Mouse (Mus musculus): ENCODE results near the gene Myocd.

The Myocd gene

DNA sequence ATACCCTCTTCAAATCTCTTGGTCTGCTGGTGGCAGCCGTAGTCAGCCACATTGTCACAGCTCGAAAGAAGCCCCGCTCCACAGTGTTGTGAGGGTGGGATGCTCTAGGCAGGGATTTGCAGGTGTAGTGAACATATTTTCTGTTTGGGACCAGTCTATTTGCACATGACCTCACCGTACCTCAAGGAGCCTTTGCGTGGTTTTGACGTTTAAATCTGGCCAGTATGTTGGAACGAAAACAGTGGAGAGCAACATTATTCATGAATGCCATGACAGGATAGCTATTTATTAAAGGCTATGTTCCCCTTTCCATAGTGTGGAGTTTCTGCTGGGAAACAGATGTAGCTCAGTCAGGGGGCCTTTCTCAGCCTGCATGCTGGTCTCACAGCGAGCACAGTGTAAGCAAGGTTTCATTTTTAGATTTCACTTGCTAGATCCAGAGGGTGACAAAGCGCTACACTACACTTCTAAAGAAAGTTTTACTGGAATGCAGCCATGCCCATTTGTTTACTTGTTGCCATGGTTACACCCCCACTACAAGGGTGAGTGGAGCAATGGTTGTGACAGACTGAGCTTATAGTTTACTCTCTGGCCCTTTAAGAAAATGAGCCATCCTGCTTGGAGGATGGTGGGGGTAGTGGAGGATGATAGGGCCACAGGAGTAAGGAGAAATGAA, 54.7 kb downstream of the Myocd start:
- intact Hi-C loops (cut with DNase I) = no loop called here

DNA sequence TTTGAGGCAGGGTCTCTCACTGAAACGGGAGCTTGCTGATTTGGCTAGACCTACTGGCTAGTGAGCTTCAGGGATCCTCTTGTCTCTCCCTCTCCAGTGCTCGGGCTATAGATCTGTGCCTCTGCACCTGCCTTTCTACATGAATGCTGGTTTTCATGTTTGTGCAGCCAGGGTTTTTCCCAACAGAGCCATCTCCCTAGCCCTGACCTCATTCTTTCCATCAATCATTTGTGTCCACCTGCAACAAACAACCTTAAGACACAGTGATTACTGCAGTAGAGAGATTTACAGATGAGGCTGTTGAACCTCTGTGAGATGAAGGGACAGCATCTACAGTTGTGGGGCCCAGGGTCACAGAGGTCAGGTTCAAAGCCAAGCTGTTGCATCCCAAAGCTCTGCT, 56.0 kb downstream of the Myocd start:
- intact Hi-C loops (cut with DNase I) = no loop called here

DNA sequence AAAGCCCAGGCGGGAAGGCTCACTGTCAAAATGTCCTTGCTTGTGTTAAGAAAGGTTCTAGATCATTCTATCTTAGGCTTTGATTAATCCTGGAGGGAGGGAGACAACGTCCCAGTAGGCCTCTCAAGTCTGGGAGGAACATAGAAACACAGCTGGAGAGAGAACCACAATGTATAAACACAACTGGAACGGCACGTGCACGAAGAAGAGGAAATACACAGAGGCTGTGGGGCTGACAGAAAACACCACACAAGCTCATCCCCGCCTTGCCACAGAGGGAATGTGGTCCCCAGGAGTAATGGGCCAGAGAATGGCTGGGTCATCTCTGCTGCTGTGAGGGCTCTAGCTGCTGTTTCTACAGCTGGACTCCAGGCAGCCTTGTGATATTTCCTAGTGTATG, 58.1 kb downstream of the Myocd start:
- intact Hi-C loops (cut with DNase I) = no loop called here

DNA sequence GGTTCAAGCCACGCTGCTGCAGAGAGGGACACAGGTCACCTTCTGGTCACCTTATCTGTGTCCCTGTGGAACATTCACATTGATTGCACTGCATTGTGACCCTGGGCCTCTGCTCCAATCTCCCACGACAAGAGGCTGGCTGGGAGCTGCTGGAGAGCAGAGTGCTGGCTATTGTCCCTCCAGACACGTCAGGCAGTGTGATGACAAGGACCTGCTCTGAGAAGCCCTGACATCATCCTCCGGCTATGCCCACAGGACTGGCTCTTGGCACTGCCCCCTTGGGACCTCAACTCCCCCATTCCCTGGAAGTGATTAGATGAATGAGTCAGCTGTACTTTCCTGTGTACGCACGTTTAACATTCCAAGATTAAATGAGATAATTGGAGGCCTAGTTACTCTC, 60.3 kb downstream of the Myocd start:
- intact Hi-C loops (cut with DNase I) = no loop called here

DNA sequence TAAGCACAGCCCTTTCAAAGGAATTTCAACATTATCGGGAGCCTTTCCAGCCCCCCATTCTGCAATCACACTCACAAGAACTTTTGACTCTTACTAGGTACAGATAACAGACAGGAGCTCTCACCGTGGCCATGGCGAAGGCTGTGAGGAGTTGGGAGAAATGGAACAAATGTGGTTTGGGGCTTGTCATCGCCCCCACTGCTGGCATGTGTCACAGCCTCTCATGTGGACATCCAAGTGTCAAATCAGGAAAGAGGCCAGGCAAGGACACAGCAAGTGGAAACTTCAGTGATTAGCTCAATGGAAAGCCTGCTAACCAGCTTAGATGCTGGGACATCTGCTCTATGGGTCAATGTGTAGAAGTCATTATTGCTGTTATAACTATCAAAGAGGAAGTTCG, 64.5 kb downstream of the Myocd start:
- intact Hi-C loops (cut with DNase I) = no loop called here

DNA sequence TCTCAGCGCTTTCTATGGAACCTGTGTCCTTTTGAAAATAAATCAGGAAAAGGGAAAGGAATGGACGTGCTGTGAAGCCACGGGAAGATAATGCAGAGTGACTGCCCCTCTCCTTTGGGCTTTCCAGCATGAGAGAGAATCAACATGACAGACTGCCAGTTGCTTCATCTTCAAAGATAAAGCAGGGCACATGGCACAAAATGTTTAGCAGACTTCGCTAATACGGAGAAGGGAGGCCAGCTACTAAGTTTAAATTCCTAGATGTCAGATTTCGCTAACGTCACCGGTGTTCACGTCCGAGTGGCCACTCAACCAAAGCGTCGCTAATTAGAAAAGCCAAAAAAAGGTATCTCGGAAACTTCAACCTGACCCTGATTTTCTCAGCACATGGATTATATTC, 65.1 kb downstream of the Myocd start:
- intact Hi-C loops (cut with DNase I) = no loop called here

DNA sequence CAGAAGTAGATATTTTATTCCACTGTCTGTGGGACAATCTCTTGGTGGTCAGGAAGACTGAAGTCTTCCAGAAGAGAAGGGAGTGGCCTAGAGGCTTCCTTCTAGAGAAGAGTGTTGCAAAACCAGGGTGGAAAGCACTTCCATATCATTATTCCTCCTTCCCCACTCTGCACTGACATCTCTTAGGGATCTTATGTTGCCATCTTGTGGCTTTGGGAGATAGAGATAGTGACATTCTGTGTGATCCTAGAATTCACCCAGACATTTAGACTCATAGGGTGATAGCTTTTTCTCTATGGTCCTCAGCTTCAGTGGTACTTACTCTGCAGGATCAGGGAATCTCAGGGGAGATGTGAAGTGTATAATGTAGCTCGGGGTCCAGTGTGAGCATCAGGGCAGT, 66.8 kb downstream of the Myocd start:
- intact Hi-C loops (cut with DNase I) = no loop called here

DNA sequence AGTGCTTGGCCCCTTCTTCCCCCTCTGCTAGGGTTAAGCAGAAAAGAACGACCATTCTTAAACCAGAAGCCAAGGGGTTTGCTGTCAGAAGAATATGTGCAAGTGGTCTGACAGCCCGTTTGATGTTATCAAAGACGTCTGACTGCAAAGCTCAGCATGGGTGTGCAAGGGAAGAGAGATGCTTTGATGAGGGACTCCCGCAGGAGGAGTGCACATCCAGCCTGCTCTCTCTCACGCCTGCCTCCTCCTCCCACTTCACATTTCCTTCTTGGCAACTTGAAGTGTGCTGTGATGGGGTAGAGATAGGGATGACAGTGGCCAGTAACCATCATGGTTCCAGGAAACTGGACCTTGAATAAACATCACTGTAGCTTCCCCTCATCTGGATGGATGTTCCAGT, 67.6 kb downstream of the Myocd start:
- intact Hi-C loops (cut with DNase I) = no loop called here

DNA sequence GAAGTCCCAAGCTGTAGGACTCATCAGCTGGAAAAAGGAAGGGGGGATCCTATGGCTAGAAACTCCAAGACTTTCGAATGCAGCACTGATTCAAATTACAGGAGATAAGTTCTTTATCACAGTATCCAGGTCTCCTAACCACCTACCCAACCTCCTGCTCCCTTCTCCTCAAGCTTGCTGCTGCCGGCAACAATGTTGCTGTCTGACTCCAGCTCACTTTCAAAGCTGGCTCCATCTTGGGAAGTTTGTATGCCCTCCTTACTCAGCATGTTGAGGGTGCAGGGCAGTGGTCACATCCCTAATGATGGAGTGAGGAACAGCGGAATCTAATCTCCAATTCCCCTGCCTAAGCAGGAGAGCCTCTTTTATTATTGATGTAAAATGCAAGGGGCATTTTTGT, 71.8 kb downstream of the Myocd start:
- intact Hi-C loops (cut with DNase I) = loop anchor here (5.0 to 10.0 kb wide), 2 partner anchors 327 to 434 kb away; no protein-coding TSS in a partner anchor

DNA sequence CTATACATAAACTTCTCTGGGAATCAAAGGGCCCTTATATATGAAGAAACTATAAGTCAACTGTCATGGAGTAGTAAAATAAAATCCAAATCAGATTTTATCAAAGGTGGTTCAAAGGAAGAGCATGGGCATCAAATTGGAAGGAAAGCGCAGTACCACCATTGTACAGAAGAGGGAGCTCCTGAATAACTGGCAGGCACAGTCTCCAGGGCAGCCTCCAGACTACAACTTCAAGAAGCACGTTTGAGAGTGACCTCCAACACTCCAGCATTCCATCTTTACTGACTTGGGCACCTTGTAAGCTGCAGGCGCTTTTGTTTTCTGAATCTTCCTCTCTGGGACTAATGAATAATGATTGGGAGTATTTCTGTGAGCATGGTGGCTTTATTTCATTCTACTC, 72.5 kb downstream of the Myocd start:
- intact Hi-C loops (cut with DNase I) = loop anchor here (1.0 to 10.0 kb wide), 3 partner anchors 328 to 482 kb away; no protein-coding TSS in a partner anchor

DNA sequence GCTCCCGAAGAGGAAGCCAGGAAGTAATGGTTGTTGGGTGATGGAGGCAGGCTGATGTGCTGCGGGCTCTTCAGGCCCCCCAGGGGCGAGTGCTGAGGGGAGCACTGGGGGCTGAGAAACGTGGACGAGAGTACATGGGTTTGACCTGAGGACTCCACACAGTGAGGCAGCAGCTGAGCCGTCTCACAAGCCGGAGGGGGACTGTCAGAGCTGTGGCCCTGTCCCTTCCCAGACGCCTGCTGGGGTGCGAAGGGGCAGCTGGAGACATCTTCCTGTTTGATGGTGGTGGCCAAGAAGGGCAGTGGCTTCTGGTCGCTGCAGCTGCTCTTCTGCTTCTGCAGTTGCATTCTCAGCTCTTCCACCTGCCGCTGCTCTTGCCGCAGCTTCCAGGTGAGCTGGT, 82.8 kb downstream of the Myocd start:
- intact Hi-C loops (cut with DNase I) = no loop called here

DNA sequence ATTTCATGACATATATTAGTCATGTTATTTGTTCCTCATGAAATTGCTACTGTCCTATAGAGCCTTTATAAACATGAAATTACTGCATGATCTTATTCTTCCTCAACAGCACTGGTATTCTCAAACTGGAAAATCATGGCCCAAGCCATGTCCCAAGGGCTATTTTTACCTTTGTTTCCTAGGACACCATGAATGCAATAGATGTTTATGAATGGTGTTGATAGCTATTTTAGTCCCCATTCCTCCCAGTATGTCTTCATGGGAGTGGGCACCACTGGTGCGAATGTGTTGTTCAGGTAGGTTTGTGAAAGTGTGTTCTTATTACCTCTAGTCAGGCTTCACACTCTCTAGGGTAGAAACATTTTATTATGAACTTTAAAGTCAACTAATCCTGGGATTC, 84.7 kb downstream of the Myocd start:
- intact Hi-C loops (cut with DNase I) = no loop called here

DNA sequence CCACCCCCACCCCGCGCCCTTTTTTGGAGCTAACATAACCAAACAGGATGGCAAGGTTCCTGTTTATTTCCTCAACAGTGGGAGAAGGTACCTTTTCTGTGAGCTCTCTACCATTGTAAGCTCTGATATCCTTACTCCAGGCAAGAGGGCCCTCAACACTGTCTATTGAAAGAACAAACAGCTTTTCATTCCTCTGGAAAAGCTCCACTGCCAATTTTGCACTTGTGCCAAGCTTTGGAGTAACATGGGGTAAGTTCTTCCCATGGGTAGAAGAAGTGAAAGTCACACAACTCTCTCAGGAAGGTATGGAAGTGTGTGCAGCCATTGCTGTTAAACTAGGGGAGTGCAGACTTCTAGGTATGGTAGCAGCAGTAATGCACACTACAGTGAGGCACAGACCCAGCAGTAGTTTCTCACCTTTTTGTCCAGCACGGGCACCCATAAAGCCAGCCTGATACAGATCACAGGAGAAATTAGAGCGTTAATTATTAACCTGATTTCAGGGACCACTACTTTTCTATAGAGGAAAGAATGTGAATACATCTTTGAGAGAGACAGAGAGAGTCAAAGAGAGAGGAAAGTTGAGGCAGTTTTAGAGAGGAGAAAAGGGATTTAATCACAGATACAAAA, 99.6 kb downstream of the Myocd start:
- intact Hi-C loops (cut with DNase I) = no loop called here

DNA sequence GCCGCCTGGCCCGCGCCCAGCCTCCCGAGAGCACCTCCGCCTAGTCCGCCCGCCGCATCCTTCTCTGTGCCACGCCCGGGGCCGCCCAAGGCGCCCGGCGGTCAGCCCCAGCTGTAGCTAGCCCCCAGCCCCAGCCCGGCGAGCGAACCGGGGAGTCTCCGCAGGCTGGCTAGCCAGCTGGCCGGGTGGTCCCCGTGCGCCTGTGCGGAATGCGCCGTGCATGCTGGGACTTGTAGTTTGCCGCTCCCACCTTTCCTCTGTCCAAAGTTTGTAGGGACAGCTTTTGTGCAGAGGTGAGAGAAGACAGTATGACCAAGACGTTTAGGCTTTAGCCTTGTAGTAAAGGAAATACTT, 107.0 kb downstream of the Myocd start, which contains the start of gene Arhgap44:
Arhgap44 (minus strand) TSS at position 195 of the 354 bp plus-strand sequence.
- intact Hi-C loops (cut with DNase I) = no loop called here

DNA sequence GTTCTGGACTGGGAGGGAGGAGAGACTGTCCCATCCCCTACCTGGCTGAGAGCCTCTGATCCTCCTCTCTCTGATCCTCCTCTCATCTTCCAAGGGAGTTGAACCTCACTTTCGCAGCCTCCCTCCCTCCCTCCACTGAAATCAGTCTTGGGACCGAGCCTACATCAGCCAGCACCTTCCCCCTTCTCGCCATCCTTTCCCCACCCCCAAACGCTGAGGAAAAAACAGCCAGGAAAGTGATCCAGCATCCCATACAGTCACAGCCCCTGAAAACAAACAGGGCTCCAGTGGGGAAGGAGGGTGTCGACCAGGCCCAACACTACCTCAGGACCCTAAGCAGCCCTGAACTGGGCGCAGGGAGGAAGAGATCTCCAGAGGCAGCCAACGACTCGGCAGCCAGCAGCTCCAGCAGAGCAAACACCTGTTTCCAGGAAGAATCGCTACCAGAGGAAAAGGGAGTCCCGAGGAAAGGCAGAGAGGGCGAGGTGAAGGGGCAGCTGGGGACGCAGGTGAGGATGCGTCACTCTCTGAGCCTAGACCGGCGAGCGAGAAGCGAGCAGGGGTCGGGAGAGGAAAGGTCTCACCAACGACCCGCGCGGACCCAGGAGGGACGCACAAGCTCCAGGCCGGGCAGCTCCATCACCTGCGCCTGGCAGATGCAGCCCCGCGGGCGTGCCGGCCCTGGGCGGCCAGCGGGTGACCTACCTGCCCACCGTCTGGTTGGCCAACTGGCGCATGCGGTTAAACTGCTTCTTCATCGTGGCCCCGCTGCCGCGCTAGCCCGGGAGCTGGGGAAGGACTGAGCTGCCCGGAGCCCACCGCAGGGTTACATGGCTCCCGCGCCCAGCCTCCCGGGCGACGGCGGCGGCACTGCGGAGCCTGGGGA, 107.7 kb downstream of the Myocd start:
- intact Hi-C loops (cut with DNase I) = no loop called here

DNA sequence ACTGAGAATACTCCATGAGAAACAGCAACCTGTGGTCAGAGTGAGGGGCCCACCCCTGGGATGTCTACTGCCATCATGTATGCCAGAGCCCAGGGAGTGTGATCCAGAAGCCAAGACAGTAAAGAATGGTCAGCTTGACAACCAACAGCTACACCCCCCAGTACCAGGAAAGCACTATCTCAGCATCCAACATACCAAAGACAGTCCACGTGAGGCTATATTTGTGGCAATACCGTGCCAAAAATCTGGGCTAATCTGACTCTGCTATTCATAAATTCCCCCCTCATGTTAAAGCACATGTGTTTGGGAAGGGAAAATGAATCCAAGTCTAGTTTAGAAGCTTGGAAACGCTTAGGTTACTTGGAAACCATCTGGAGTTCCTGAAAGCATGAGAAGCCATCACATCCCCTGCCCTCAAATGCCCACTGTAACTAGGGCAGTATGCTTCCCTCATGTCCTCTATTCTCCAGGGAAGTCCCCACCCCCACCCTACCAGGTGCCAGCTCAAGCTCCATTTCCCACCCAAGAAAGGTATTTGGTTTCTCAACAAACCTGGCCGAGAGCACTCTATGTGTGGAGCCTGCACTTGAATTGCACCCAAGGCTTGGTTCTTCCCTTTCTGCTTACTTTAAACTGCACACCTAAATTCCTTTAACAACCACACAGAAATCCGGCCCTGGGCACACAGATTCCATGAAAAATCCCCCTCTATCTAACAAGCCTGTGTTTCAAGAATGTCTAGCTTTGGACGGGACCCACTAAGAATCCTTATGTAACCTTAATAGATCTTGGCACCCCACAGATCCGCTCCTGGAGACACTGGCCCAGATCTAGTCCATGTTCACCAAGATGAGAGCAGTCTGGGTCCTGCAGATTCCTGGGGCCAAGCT, 108.6 kb downstream of the Myocd start:
- intact Hi-C loops (cut with DNase I) = no loop called here

DNA sequence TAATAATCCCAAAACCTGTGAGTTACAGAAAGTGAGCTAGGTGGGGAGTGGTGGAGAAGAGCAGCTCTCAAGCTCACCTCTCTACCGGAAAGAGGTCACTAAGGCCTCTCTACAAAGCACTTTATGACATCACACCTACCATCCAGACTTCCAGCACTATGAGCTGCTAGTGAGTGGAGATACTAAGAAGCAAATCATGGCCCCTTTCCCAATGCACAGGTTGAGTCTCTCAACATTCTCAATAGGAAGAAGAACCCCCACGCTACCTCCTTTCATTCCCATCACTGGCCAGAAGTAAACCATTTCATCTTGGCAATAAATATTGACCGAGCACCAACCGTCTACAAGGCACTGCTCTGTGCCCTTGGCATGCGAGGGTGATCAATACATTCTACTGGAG, 110.0 kb downstream of the Myocd start, which contains the start of gene 1700086D15Rik:
1700086D15Rik (minus strand) TSS at position 101 of the 400 bp plus-strand sequence.
- intact Hi-C loops (cut with DNase I) = no loop called here

DNA sequence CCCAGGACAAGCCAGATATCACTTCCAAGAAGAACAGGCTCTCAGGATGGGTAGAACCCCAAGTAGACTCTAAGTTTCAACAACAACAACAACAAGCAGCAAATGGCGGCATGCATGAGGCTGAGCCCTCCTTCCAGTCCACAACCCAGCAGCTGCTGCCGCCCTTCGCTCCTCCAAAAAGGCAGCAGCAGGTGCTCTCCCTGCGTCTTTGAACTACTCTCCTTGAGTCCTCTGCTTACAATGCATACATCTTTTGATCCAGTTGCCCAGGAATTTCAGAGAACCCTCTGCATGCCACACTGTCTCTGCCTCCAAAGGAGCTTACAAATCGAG, 111.2 kb downstream of the Myocd start:
- intact Hi-C loops (cut with DNase I) = no loop called here

DNA sequence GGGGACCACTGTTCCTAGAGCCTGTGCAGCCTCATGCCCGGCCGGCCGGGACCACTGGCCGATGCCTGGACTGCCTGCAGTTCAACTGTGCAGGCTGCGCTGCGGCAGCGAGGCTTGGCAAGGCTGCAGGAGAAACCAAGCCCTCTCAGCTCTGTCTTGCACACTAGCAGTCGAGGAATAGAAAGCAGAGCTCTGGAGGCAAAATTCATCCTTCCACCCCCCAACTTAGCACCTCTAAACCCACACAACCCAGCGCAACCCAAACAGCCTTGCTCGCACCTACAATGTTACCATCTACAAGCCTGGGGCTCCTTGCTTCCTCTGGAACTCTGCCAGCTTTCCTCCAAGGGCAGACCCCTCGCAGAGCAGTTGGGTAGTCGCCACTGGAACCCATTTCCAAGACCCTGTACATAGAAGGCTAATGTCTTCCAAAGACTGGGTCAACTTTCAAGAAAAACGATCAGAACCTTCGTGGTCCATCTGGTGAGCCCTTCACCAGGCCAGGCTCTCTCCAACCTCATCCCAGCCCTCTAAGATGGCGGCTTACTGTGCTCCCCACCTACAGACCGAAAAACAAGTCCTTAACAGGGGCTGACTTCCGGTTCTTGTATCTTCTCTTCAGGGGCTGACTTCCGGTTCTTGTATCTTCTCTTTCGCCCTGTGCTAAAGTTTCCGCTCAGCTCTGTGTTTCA, 111.7 kb downstream of the Myocd start:
- intact Hi-C loops (cut with DNase I) = no loop called here

DNA sequence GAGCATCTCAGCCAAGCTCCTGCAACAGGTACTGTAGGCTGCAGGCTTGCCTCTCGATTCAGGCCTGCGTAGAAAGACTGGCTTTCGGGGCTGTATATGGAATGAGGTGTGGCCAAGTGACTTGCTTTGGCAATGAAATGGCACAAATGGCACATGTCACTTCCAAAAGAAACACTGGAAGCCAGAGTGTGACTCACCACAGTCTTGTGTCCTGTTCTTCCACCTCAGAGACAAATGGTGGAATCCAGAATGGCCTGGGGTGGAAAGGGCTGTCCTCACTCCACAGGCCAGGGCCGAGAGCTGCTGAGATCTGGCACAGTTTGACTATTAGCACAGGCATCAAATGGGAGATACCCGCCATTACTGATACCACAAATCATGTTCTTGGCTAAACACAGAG, 116.8 kb downstream of the Myocd start:
- intact Hi-C loops (cut with DNase I) = no loop called here

DNA sequence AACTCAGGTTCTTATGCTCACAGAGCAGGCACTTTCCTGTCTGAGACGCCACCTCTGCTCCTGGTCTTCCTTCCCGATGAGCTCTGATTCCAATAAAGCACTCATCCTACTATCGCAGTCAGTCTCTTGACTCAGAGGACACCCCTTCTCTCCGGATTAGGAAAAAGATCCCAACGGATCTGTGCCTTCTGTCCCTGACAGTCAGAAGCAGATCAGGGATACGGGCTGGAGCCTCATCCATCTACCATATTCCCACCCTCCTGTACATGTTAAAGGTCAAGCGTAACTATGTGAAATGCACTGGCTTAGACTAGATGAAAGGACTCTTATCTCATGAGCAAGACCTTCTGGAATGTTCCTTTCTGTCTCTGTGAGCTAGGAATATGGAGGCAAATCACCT, 121.3 kb downstream of the Myocd start:
- intact Hi-C loops (cut with DNase I) = no loop called here
